Mouse (Mus musculus) testis, adult 2 months (tissue): ENCODE results near the gene Sgca. TPM values are rescaled to one million over a fixed set of nuclear protein-coding genes. Genes with fewer than 3 reads are reported as not detected.

ENCODE experiments used
- H3K27ac ChIP-seq: fragments of 200-500 bp; 2 replicates; pipeline ENCODE4 v1.5.1; 2012; ENCODE audit warnings: low read depth, low read length; ENCODE audit not compliant: control insufficient read depth, insufficient read depth
- H3K27me3 ChIP-seq: fragments of 200-500 bp; 2 replicates; pipeline ENCODE4 v1.6.1; 2012; ENCODE audit warnings: mild to moderate bottlenecking, low read length, moderate library complexity; ENCODE audit not compliant: control insufficient read depth, insufficient read depth
- H3K36me3 ChIP-seq: fragments of 200-500 bp; 2 replicates; pipeline ENCODE4 v1.6.1; 2012; ENCODE audit warnings: mild to moderate bottlenecking, low read length; ENCODE audit not compliant: control insufficient read depth, insufficient read depth
- H3K4me1 ChIP-seq: fragments of 200-500 bp; 2 replicates; pipeline ENCODE4 v1.6.1; 2012; ENCODE audit warnings: low read length; ENCODE audit not compliant: control insufficient read depth, insufficient read depth
- H3K4me3 ChIP-seq: fragments of 200-500 bp; 2 replicates; pipeline ENCODE4 v1.5.1; 2012; ENCODE audit warnings: low read depth, mild to moderate bottlenecking, low read length, moderate library complexity, mixed read lengths; ENCODE audit not compliant: control insufficient read depth
- CTCF ChIP-seq: fragments of 200-500 bp; IDR thresholded peaks from 2 replicates; pipeline ENCODE4 v1.5.1; 2012; ENCODE audit warnings: low read depth, mild to moderate bottlenecking, inconsistent platforms, low read length, moderate library complexity; ENCODE audit not compliant: control insufficient read depth, insufficient read depth, insufficient replicate concordance
- POLR2A ChIP-seq: fragments of 200-500 bp; IDR thresholded peaks from 2 replicates; pipeline ENCODE4 v1.6.1; 2012; ENCODE audit warnings: low read depth, mild to moderate bottlenecking, inconsistent platforms, low read length, moderate library complexity; ENCODE audit not compliant: control insufficient read depth
- polyA plus RNA-seq: library from polyadenylated mRNA; depleted of rRNA; stranded (reverse); fragments of >200 nt; gene quantifications from 2 replicates; pipeline ENCODE4 v1.2.3, GENCODE M21; 2012

The Sgca gene
- polyA plus RNA-seq, 1 experiment, result 27.5 TPM

- no peak overlapping the region for H3K27ac ChIP-seq
- no peak for TF ChIP-seq CTCF
- no peak for TF ChIP-seq POLR2A
- H3K4me3 ChIP-seq, result no peak overlapping the region
- H3K36me3 ChIP-seq, result no peaks in the 10 kb centered on the region
- no peaks in the 10 kb centered on the region for H3K27me3 ChIP-seq
- no peaks in the 10 kb centered on the region for H3K4me1 ChIP-seq
These were observed 24.4 kb upstream of the Sgca start for GRCm38 (mm10) chr11:95000548-95000947.

- TF ChIP-seq CTCF (no peak), POLR2A (no peak)
- Histone ChIP-seq H3K4me3 (no peak overlapping the region), H3K27ac (no peak overlapping the region), H3K27me3 (no peaks in the 10 kb centered on the region), H3K36me3 (no peaks in the 10 kb centered on the region), H3K4me1 (no peaks in the 10 kb centered on the region; the same call in 1 of the 2 replicates)
These were observed 24.0 kb upstream of the Sgca start for GRCm38 (mm10) chr11:95000128-95000527.

- TF ChIP-seq POLR2A, result no peak
- TF ChIP-seq CTCF, result no peak
- H3K4me1 ChIP-seq, result peaks cover 12% of the 10 kb centered on the region; the same call in 1 of the 2 replicates
- H3K36me3 ChIP-seq, result no peaks in the 10 kb centered on the region
- H3K4me3 ChIP-seq, result no peak overlapping the region
- H3K27ac ChIP-seq, result no peak overlapping the region
- H3K27me3 ChIP-seq, result no peaks in the 10 kb centered on the region
These were observed 22.0 kb upstream of the Sgca start for GRCm38 (mm10) chr11:94998041-94998531.

GRCm38 (mm10) chr11:94997596-94997995, 21.5 kb upstream of the Sgca start:
- Histone ChIP-seq H3K4me3 (no peak overlapping the region), H3K4me1 (peaks cover 17% of the 10 kb centered on the region), H3K27me3 (no peaks in the 10 kb centered on the region), H3K27ac (no peak overlapping the region), H3K36me3 (no peaks in the 10 kb centered on the region)
- TF ChIP-seq POLR2A (no peak), CTCF (no peak)

GRCm38 (mm10) chr11:94996984-94997383, 20.9 kb upstream of the Sgca start:
- no peak overlapping the region for H3K4me3 ChIP-seq
- H3K36me3 ChIP-seq, result no peaks in the 10 kb centered on the region
- peaks cover 22% of the 10 kb centered on the region for H3K4me1 ChIP-seq
- no peak for TF ChIP-seq CTCF
- TF ChIP-seq POLR2A, result no peak
- H3K27me3 ChIP-seq, result no peaks in the 10 kb centered on the region
- no peak overlapping the region for H3K27ac ChIP-seq

GRCm38 (mm10) chr11:94996101-94996500, 20.0 kb upstream of the Sgca start:
- Histone ChIP-seq H3K4me1 (peaks cover 22% of the 10 kb centered on the region), H3K27me3 (no peaks in the 10 kb centered on the region), H3K36me3 (no peaks in the 10 kb centered on the region), H3K27ac (no peak overlapping the region), H3K4me3 (no peak overlapping the region)
- TF ChIP-seq POLR2A (no peak), CTCF (no peak)

- TF ChIP-seq POLR2A, result no peak
- no peaks in the 10 kb centered on the region for H3K27me3 ChIP-seq
- no peak overlapping the region for H3K27ac ChIP-seq
- H3K36me3 ChIP-seq, result no peaks in the 10 kb centered on the region
- peaks cover 25% of the 10 kb centered on the region for H3K4me1 ChIP-seq
- H3K4me3 ChIP-seq, result no peak overlapping the region
These were observed 19.0 kb upstream of the Sgca start for GRCm38 (mm10) chr11:94994947-94995772.
